Mouse (Mus musculus): ENCODE data around the gene Rnd2.

DNA sequence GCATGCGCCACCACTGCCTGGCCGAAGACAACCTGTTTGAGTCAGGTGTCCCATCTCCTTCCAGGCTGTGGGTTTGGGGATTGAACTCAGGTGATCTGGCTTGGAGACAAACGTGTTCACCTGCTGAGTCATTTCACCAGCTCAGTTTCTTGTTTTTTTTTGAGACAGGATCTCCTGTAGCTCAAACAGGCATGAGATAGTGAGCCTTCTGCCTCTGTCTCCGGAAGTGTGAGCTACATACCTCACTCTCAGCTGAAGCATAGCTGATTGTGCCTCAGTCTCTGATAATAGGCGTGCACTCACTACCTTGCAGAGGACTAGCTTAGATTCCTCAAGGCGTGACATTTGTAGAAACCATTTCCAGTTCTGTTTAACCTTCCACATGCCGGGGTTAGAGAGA is 20.0 kb downstream of the Rnd2 start:
- TF ChIP-seq POLR2A (IDR thresholded peaks at IDR 0.05; ENCODE audit: control insufficient read depth, extremely low read depth, insufficient read depth, low read length, poor library complexity) (no peak), CTCF (IDR thresholded peaks at IDR 0.05; ENCODE audit: borderline replicate concordance, control insufficient read depth, extremely low read depth, insufficient read depth, low read length, poor library complexity) (no peak)
